In the genomic region with DNA sequence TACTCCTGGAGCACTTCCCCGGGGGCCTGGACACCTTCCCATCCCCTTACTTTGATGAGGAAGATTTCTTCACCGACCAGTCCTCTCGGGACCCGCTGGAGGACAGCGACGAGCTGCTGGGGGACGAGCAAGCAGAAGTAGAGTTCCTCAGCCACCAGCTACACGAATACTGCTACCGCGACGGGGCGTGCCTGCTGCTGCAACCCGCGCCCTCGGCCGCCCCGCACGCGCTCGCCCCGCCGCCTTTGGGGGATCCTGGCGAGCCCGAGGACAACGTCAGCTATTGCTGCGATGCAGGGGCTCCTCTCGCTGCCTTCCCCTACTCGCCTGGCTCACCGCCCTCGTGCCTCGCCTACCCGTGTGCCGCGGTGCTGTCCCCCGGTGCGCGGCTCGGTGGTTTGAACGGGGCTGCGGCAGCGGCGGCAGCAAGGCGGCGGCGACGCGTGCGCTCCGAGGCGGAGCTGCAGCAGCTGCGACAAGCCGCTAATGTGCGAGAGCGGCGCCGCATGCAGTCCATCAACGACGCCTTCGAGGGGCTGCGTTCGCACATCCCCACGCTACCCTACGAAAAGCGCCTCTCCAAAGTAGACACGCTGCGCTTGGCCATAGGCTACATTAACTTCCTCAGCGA, we compare ENCODE assay signal across 9 mouse cellular contexts. TPM values are rescaled to one million over a fixed set of nuclear protein-coding genes. Genes with fewer than 3 reads are reported as not detected.
DNase-seq lines count a peak whose midpoint lies in the region; ATAC-seq and TF ChIP-seq lines count a peak whose summit lies in the region.
"Had no signal": no experiment of that assay in that cellular context is flagged by ENCODE, and none has a peak within 500 bp of the region (broad histone marks: within the 10 kb centered on the region; RNA-seq: fewer than 3 reads in every experiment).

No protein-coding gene starts in this region.

- no peak overlapping the region for H3K9ac ChIP-seq in heart, embryonic 11.5 days (ENCODE audit: low read depth, low read length)
- H3K9ac ChIP-seq in ES-Bruce4 (ENCODE audit: low read depth, poor library complexity, severe bottlenecking), result 0 out of 2 replicates have a peak overlapping the region, but pooled peaks have one; percentile 9
- no peak overlapping the region for H3K9ac ChIP-seq in forebrain, postnatal 0 days
- no peak overlapping the region for H3K9ac ChIP-seq in midbrain, embryonic 12.5 days (replicated peaks)

- no peaks in the 10 kb centered on the region for H3K36me3 ChIP-seq in heart, embryonic 11.5 days (ENCODE audit: control insufficient read depth, insufficient read depth, low read length)
- no peaks in the 10 kb centered on the region for H3K36me3 ChIP-seq in ES-Bruce4 (ENCODE audit: control insufficient read depth, insufficient read depth, low read length, poor library complexity, severe bottlenecking)
- no peaks in the 10 kb centered on the region for H3K36me3 ChIP-seq in forebrain, postnatal 0 days (ENCODE audit: insufficient read depth)
- no peaks in the 10 kb centered on the region for H3K36me3 ChIP-seq in midbrain, embryonic 12.5 days

- H3K27me3 ChIP-seq in heart, embryonic 11.5 days (ENCODE audit: control insufficient read depth, insufficient read depth, low read length), result peaks cover 93% of the 10 kb centered on the region
- peaks cover 28% of the 10 kb centered on the region for H3K27me3 ChIP-seq in ES-Bruce4 (ENCODE audit: control insufficient read depth, insufficient read depth, low read length, poor library complexity, severe bottlenecking)
- peaks cover 85% of the 10 kb centered on the region for H3K27me3 ChIP-seq in forebrain, postnatal 0 days (ENCODE audit: insufficient read depth, low read length)
- peaks cover 97% of the 10 kb centered on the region for H3K27me3 ChIP-seq in midbrain, embryonic 12.5 days

- WGBS in heart, embryonic 11.5 days (ENCODE audit: insufficient replicate concordance), result under 1% methylated on average over 67 of the region's 67 CpGs
- WGBS in forebrain, postnatal 0 days, result 5% methylated on average over 66 of the region's 67 CpGs
- under 1% methylated on average over 61 of the region's 67 CpGs for WGBS in midbrain, embryonic 12.5 days

- peaks cover 3% of the 10 kb centered on the region; the same call in 1 of the 2 replicates for H3K4me1 ChIP-seq in heart, embryonic 11.5 days (ENCODE audit: control insufficient read depth, insufficient read depth, low read length)
- no peaks in the 10 kb centered on the region for H3K4me1 ChIP-seq in ES-Bruce4 (ENCODE audit: control insufficient read depth, insufficient read depth, low read length)
- H3K4me1 ChIP-seq in forebrain, postnatal 0 days (ENCODE audit: insufficient read depth), result peaks cover 4% of the 10 kb centered on the region; the same call in 1 of the 2 replicates
- peaks cover 25% of the 10 kb centered on the region for H3K4me1 ChIP-seq in midbrain, embryonic 12.5 days

- no peak for TF ChIP-seq EP300 in ES-Bruce4 (IDR thresholded peaks at IDR 0.05; ENCODE audit: insufficient read depth, low read depth, low read length)

- TF ChIP-seq CTCF in ES-Bruce4 (IDR thresholded peaks at IDR 0.05; ENCODE audit: low read depth, low read length), result no peak
- no peak for TF ChIP-seq CTCF in forebrain, postnatal 0 days (IDR thresholded peaks at IDR 0.05; ENCODE audit: low read depth)

- no peak for DNase-seq in heart, adult 8-10 months (ENCODE audit: low spot score)
- no peak for DNase-seq in forebrain, postnatal 0 days
- no peak for DNase-seq in adrenal gland, adult (ENCODE audit: inconsistent age in 2 of 2, low spot score in 1 of 2)
- no peak for DNase-seq in frontal cortex, postnatal 25 days (ENCODE audit: low spot score in 2 of 2)
- no peak for DNase-seq in adrenal gland, postnatal 4 days (ENCODE audit: low spot score in 2 of 2)

- H3K9me3 ChIP-seq in heart, embryonic 11.5 days (replicated peaks; ENCODE audit: control insufficient read depth, low read length), result no peaks in the 10 kb centered on the region
- no peaks in the 10 kb centered on the region for H3K9me3 ChIP-seq in ES-Bruce4 (replicated peaks; ENCODE audit: control insufficient read depth, insufficient read depth, low read length, poor library complexity, severe bottlenecking)
- no peaks in the 10 kb centered on the region for H3K9me3 ChIP-seq in forebrain, postnatal 0 days (ENCODE audit: low read length)
- H3K9me3 ChIP-seq in midbrain, embryonic 12.5 days, result no peaks in the 10 kb centered on the region

- H3K27ac ChIP-seq in heart, embryonic 11.5 days (ENCODE audit: low read depth, low read length), result no peak overlapping the region
- no peak overlapping the region for H3K27ac ChIP-seq in ES-Bruce4 (ENCODE audit: insufficient read depth, low read length)
- no peak overlapping the region for H3K27ac ChIP-seq in forebrain, postnatal 0 days (ENCODE audit: low read depth, low read length)
- no peak overlapping the region for H3K27ac ChIP-seq in midbrain, embryonic 12.5 days (replicated peaks)

- no peak for ATAC-seq in heart, embryonic 11.5 days (replicated peaks; ENCODE audit: insufficient number of reproducible peaks, low FRiP score, low TSS enrichment)
- ATAC-seq in forebrain, postnatal 0 days, result peak; percentile 49; the same call in 1 of the 2 replicates
- peak; percentile 10; the same call in 1 of the 2 replicates for ATAC-seq in midbrain, embryonic 12.5 days (ENCODE audit: low FRiP score, low read depth)

- H3K4me3 ChIP-seq in heart, embryonic 11.5 days (ENCODE audit: low read depth, low read length), result peak overlapping the region; percentile 22
- peak overlapping the region; percentile 48 for H3K4me3 ChIP-seq in ES-Bruce4 (ENCODE audit: low read depth, low read length)
- H3K4me3 ChIP-seq in forebrain, postnatal 0 days (ENCODE audit: low read depth, low read length), result peak overlapping the region; percentile 35
- H3K4me3 ChIP-seq in midbrain, embryonic 12.5 days, result peak overlapping the region; percentile 34

- H3K4me2 ChIP-seq in heart, embryonic 11.5 days, result peak overlapping the region; percentile 51
- peak overlapping the region; percentile 55 for H3K4me2 ChIP-seq in forebrain, postnatal 0 days (ENCODE audit: low read depth)
- peak overlapping the region; percentile 52 for H3K4me2 ChIP-seq in midbrain, embryonic 12.5 days (replicated peaks)

- TF ChIP-seq POLR2A in ES-Bruce4 (IDR thresholded peaks at IDR 0.05; ENCODE audit: insufficient read depth, low read length), result no peak

RNA-seq across cellular contexts. Expression of a gene that starts 0.5 kb away (rescaled TPM):
- polyA plus RNA-seq in heart, embryonic 11.5 days (2014; fragmentation: Nextera tagmentation; extraction: Ambion mirVana), result not detected in 2 replicates
- total RNA-seq in heart, adult 8-10 months (2022), result not detected
- polyA plus RNA-seq in ES-Bruce4 (2011; ENCODE audit: insufficient read depth, insufficient read length, low read depth, missing spikeins), result not detected in 2 replicates
- not detected in 2 replicates for total RNA-seq in forebrain, postnatal 0 days (2014; rRNA removed)
- not detected in 2 replicates for polyA plus RNA-seq in forebrain, postnatal 0 days (2015; fragmentation: Nextera tagmentation; extraction: Ambion mirVana)
- 0.45 and 1.8 TPM in 2 replicates for polyA plus RNA-seq in midbrain, embryonic 12.5 days (2016; fragmentation: Nextera tagmentation; extraction: Ambion mirVana)
- 1 to 10 TPM in 1 of 2 experiments, not detected in 1; 1.0 TPM for total RNA-seq in adrenal gland, postnatal 4 days (2021)
- total RNA-seq: left cerebral cortex, adult 18-20 months had no signal
